Mouse (Mus musculus): Measurements from ENCODE around the gene Nfxl1.

GRCm38 (mm10) chr5:72505740-72506139 is 53.7 kb downstream of the Nfxl1 start:
- TF ChIP-seq CTCF (IDR thresholded peaks at IDR 0.05; ENCODE audit: insufficient read depth, low read depth, low read length) (no peak), POLR2A (IDR thresholded peaks at IDR 0.05; ENCODE audit: insufficient read depth, low read depth, low read length) (no peak)

Data from olfactory bulb, adult 2 months (tissue).